Mouse (Mus musculus) layer of hippocampus, adult 9-11 months (tissue): ENCODE data around the gene Gm8159.
"Not testable (repeated sequence)": the region's sequence is repeated elsewhere in the genome, so short reads cannot be mapped to it uniquely, and the experiment has no call there.

ENCODE experiments used
- DNase-seq: peaks from one replicate; pipeline ENCODE4 v3.0.0; 2022

Gene Gm8159

DNA sequence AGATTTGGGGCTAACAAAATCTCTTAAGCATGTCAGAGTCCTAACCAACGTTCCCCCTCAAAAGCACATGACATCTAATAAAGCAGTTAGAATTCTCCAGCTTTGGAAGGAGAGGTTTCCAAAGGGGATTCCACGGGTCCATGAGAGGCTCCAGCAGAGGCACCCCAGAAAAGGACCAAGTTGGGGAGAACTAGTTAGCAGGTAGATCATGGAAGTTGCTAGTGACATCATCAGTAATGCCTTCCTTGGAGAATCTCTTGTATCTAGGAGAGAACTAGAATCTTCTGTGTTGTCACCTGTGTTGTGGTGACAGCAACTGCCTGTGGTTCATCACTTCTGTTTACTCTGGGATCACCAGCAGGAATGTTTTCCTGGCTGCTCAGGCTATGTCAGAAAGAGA is at the start of gene Gm8159:
Gm8159 (plus strand) TSS at position 301 of the 400 bp plus-strand sequence.
- DNase-seq, result not testable (repeated sequence)

DNA sequence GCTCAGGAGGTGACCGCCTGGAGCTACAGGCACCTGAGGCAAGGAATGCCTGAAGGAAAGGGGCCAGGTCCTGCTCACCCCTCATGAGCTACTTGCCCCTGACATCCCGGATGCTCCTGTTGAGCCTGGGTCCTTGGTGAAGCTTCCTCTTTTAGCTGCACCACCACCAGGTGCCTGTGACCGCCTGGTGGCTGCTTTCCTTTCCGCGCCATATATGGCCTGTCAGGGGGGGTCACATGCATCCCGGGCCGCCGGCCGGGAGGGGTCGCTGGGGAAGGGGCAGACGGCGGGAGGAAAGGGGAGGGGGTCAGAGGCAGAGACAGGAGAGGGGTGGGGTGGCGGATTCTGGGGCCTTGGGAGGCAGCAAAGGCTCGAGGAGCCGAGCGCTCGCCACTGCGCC is 17.2 kb downstream of the Gm8159 start:
- peak; percentile 34 for DNase-seq

DNA sequence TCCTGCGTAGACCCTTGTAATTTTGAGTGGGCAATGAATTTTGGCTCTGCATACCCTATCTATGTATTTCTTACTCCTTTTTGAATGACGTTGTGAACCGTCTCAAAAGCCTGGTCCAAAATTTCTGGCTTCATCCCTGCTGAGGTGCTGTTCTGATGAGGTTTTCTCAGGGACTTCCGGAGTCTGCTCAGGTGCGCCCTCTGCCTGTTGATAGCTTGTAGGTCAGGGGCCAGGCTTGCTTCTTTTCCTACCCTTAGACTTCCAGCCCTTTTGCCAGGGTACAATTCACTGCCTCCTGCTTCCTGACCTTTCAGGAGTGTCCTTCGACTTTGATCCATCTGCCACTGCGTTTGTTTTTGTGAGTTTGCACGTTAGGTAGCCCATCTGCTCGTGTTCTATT is 18.2 kb downstream of the Gm8159 start:
- peak; percentile 18 for DNase-seq

DNA sequence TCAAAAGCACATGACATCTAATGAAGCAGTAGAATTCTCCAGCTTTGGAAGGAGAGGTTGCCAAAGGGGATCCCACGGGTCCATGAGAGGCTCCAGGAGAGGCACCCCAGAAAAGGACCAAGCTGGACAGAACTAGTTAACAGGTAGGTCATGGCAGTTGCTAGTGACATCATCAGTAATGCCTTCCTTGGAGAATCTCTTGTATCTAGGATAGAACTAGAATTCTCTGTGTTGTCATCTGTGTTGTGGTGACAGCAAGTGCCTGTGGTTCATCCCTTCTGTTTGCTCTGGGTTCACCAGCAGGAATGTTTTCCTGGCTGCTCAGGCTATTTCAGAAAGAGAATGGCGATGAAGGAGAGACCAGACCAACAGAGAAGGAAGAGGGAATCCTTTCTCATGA is 31.7 kb downstream of the Gm8159 start, which contains the start of gene Gm3239:
Gm3239 (plus strand) TSS at position 301 of the 400 bp plus-strand sequence.
- DNase-seq, result not testable (repeated sequence)
